Mouse (Mus musculus) CH12.LX (cell line): ENCODE measurements at regions not wholly inside any gene's neighbourhood (a gene's known extent, or its start where the extent isn't known, plus 50 kb on each side); places are given as distances from the start of the nearest gene placed in this dataset.

Source experiments
- DNase-seq: peaks from one replicate; pipeline ENCODE4 v3.0.0-alpha.2; 2013; ENCODE audit errors: extremely low read depth
- H3K27ac ChIP-seq: 2 replicates; pipeline ENCODE4 v1.5.1; 2012; ENCODE audit warnings: low read depth, mild to moderate bottlenecking, control low read depth, moderate library complexity; ENCODE audit not compliant: insufficient read depth
- H3K27me3 ChIP-seq: replicated peaks from 2 replicates; pipeline ENCODE3; 2012; ENCODE audit warnings: inconsistent platforms
- H3K36me3 ChIP-seq, 2 experiments: replicated peaks in 1 of 2; 2 replicates each; pipeline versions ENCODE3 to v1.6.1; 2012; ENCODE audit warnings: inconsistent platforms in 1 of 2, low read length in 1 of 2, mild to moderate bottlenecking in 1 of 2, mixed read lengths in 1 of 2, moderate library complexity in 1 of 2; ENCODE audit not compliant: control insufficient read depth in 1 of 2, insufficient read depth in 1 of 2
- H3K4me1 ChIP-seq, 2 experiments: 2 replicates each; pipeline ENCODE4 v1.6.1; 2012; ENCODE audit warnings: inconsistent platforms in 1 of 2, moderate library complexity in 1 of 2; ENCODE audit not compliant: insufficient read depth in 2 of 2, control insufficient read depth in 1 of 2
- H3K4me2 ChIP-seq: 2 replicates; pipeline ENCODE4 v1.6.1; 2012; ENCODE audit warnings: low read depth, mild to moderate bottlenecking, control low read depth; ENCODE audit not compliant: poor library complexity, insufficient read depth, severe bottlenecking
- H3K4me3 ChIP-seq, 3 experiments: fragments of 150-350 bp in 1 of 3; sonication (generic) in 1 of 3; replicated peaks in 1 of 3; 2 replicates each; pipeline versions ENCODE3 to v1.5.1; 2011 to 2012; ENCODE audit warnings: low read depth in 2 of 3, low read length in 2 of 3, mild to moderate bottlenecking in 2 of 3, moderate library complexity in 2 of 3, control low read depth in 1 of 3, improper control_type of control experiment in 1 of 3, inconsistent platforms in 1 of 3, mixed read lengths in 1 of 3; ENCODE audit not compliant: poor library complexity in 1 of 3
- H3K79me2 ChIP-seq: replicated peaks from 2 replicates; pipeline ENCODE4 v1.6.1; 2012; ENCODE audit warnings: mild to moderate bottlenecking, moderate library complexity; ENCODE audit not compliant: control insufficient read depth, poor library complexity, insufficient read depth, severe bottlenecking; ENCODE audit errors: extremely low read depth
- H3K9ac ChIP-seq: 2 replicates; pipeline ENCODE4 v1.6.1; 2012; ENCODE audit warnings: low read depth, mild to moderate bottlenecking, control low read depth, moderate library complexity; ENCODE audit not compliant: insufficient read depth
- H3K9me3 ChIP-seq: replicated peaks from 2 replicates; pipeline ENCODE3; 2012; ENCODE audit warnings: low read length, inconsistent platforms, mixed read lengths
- BHLHE40 ChIP-seq: IDR thresholded peaks from 2 replicates; pipeline ENCODE4 v1.6.1; 2011; ENCODE audit warnings: mild to moderate bottlenecking, low read depth, low read length, improper control_type of control experiment
- CHD1 ChIP-seq: IDR thresholded peaks from 2 replicates; pipeline ENCODE4 v1.6.1; 2012; ENCODE audit warnings: low read depth, low read length, improper control_type of control experiment, inconsistent platforms
- CHD2 ChIP-seq: IDR thresholded peaks from 2 replicates; pipeline ENCODE4 v1.6.1; 2011; ENCODE audit warnings: low read length, improper control_type of control experiment
- CTCF ChIP-seq, 2 experiments: IDR thresholded peaks in 1 of 2; conservative IDR thresholded peaks in 1 of 2; 2 replicates each; pipeline ENCODE4 v1.5.1; 2011 to 2012; ENCODE audit warnings: low read depth in 2 of 2, low read length in 2 of 2, improper control_type of control experiment in 1 of 2, inconsistent platforms in 1 of 2, mild to moderate bottlenecking in 1 of 2, moderate library complexity in 1 of 2
- ELF1 ChIP-seq: IDR thresholded peaks from 2 replicates; pipeline ENCODE4 v1.6.1; 2014; ENCODE audit warnings: low read depth, mild to moderate bottlenecking, inconsistent platforms, low read length, improper control_type of control experiment
- ETS1 ChIP-seq: conservative IDR thresholded peaks from 2 replicates; pipeline ENCODE4 v1.6.1; 2012; ENCODE audit warnings: low read depth, mild to moderate bottlenecking, inconsistent platforms, low read length, improper control_type of control experiment, moderate library complexity
- GABPA ChIP-seq: IDR thresholded peaks from 2 replicates; pipeline ENCODE4 v1.6.1; 2012; ENCODE audit warnings: low read depth, low read length, improper control_type of control experiment, inconsistent platforms; ENCODE audit not compliant: insufficient replicate concordance
- HCFC1 ChIP-seq: IDR thresholded peaks from 2 replicates; pipeline ENCODE4 v1.6.1; 2012; ENCODE audit warnings: low read depth, mild to moderate bottlenecking, inconsistent platforms, low read length, improper control_type of control experiment
- JUN ChIP-seq: IDR thresholded peaks from 2 replicates; pipeline ENCODE4 v1.6.1; 2011; ENCODE audit warnings: low read depth, mild to moderate bottlenecking, low read length, improper control_type of control experiment, moderate library complexity; ENCODE audit not compliant: insufficient read depth
- KAT2A ChIP-seq: IDR thresholded peaks from 2 replicates; pipeline ENCODE4 v1.6.1; 2012; ENCODE audit warnings: low read length, improper control_type of control experiment, inconsistent platforms; ENCODE audit not compliant: insufficient replicate concordance
- MAX ChIP-seq: IDR thresholded peaks from 2 replicates; pipeline ENCODE4 v1.6.1; 2011; ENCODE audit warnings: low read length, improper control_type of control experiment
- MXI1 ChIP-seq: IDR thresholded peaks from 2 replicates; pipeline ENCODE4 v1.6.1; 2011; ENCODE audit warnings: mild to moderate bottlenecking, low read depth, low read length, improper control_type of control experiment
- MYC ChIP-seq: IDR thresholded peaks from 2 replicates; pipeline ENCODE4 v1.6.1; 2011; ENCODE audit warnings: low read depth, mild to moderate bottlenecking, improper control_type of control experiment, low read length
- NELFE ChIP-seq: IDR thresholded peaks from 2 replicates; pipeline ENCODE4 v1.6.1; 2011; ENCODE audit warnings: low read depth, low read length, improper control_type of control experiment
- POLR2A ChIP-seq: IDR thresholded peaks from 2 replicates; pipeline ENCODE4 v1.6.1; 2011; ENCODE audit warnings: low read depth, mild to moderate bottlenecking, improper control_type of control experiment, low read length
- POLR2AphosphoS2 ChIP-seq: IDR thresholded peaks from 2 replicates; pipeline ENCODE4 v1.6.1; 2011; ENCODE audit warnings: low read depth, low read length, improper control_type of control experiment
- RAD21 ChIP-seq: IDR thresholded peaks from 2 replicates; pipeline ENCODE4 v1.6.1; 2011; ENCODE audit warnings: low read depth, mild to moderate bottlenecking, low read length, improper control_type of control experiment, moderate library complexity
- RCOR1 ChIP-seq: conservative IDR thresholded peaks from 2 replicates; pipeline ENCODE4 v1.6.1; 2012; ENCODE audit warnings: low read depth, mild to moderate bottlenecking, inconsistent platforms, low read length, improper control_type of control experiment
- SMC3 ChIP-seq: IDR thresholded peaks from 2 replicates; pipeline ENCODE4 v1.6.1; 2011; ENCODE audit warnings: low read depth, low read length, improper control_type of control experiment
- TBP ChIP-seq: conservative IDR thresholded peaks from 2 replicates; pipeline ENCODE4 v1.6.1; 2011; ENCODE audit warnings: low read depth, low read length, improper control_type of control experiment
- USF2 ChIP-seq: conservative IDR thresholded peaks from 2 replicates; pipeline ENCODE4 v1.6.1; 2011; ENCODE audit warnings: low read depth, low read length, improper control_type of control experiment
- ZC3H11A ChIP-seq: IDR thresholded peaks from 2 replicates; pipeline ENCODE4 v1.6.1; 2012; ENCODE audit warnings: low read depth, mild to moderate bottlenecking, inconsistent platforms, low read length, improper control_type of control experiment
- ZMIZ1 ChIP-seq: IDR thresholded peaks from 2 replicates; pipeline ENCODE4 v1.6.1; 2012; ENCODE audit warnings: low read depth, mild to moderate bottlenecking, inconsistent platforms, low read length, improper control_type of control experiment
- dilution Hi-C: fragments of 300-500 bp; cut with MboI; formaldehyde crosslinking; loops from 2 replicates; pipeline ENCODE4 v1.14.3; 2020; ENCODE audit warnings: low sequenced_read_pairs; ENCODE audit not compliant: extremely low pct_unique_long_range_greater_than_20kb, extremely low pct_ligation_motif_present
- in situ Hi-C: fragments of 300-500 bp; cut with MboI; formaldehyde crosslinking; loops from 3 replicates; pipeline ENCODE4 v1.14.3; 2019; ENCODE audit warnings: low sequenced_read_pairs, low pct_ligation_motif_present, low pct_unique_long_range_greater_than_20kb, mixed read lengths

DNA sequence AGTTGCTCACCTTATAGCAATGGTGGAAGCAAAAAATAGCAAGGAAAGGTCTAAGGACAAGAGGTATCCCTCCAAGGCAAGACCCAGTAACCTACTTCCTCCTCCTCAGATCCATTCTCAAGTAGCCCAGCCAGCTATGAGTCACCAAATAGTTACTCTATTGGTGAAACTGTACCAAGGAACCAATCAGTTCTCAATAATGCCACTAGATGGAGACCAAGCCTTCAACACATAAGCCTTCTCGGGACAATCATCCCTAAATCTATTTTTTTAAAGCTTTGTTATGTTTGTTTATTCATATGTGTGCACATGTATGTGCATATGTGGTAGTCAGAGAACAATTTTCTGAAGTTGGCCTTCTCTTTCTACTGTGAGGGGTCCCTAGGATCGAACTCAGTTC is 434.3 kb upstream of the Xylt1 start:
- H3K9ac ChIP-seq, result no peak overlapping the region
- dilution Hi-C loops, result no loop called here
- no peak for TF ChIP-seq CHD2
- no peak for TF ChIP-seq RCOR1
- TF ChIP-seq CTCF (conservative IDR thresholded peaks at IDR 0.05 in 1 of 2, IDR thresholded peaks at IDR 0.05 in 1 of 2; ENCODE audit: low read depth in 2 of 2, low read length in 2 of 2), result peak in 1 of 2 experiments; percentile 46; a peak in 2 of 4 replicates
- peak; percentile 42 for TF ChIP-seq SMC3
- TF ChIP-seq RAD21, result peak; percentile 35
- TF ChIP-seq MXI1, result no peak
- no peak for TF ChIP-seq ZC3H11A
- TF ChIP-seq, all 38 proteins: peak for 3
- Histone ChIP-seq H3K4me1 (no peaks in the 10 kb centered on the region), H3K9me3 (no peaks in the 10 kb centered on the region), H3K36me3 (no peaks in the 10 kb centered on the region), H3K27ac (no peak overlapping the region), H3K4me3 (no peak overlapping the region), H3K4me2 (no peak overlapping the region), H3K79me2 (no peaks in the 10 kb centered on the region), H3K27me3 (no peaks in the 10 kb centered on the region)
- peak; percentile 20 for DNase-seq
- in situ Hi-C loops, result no loop called here

GRCm38 (mm10) chr7:116959196-116959895 is 421.4 kb upstream of the Xylt1 start:
- no peak for DNase-seq
- Histone ChIP-seq H3K4me2 (no peak overlapping the region), H3K79me2 (no peaks in the 10 kb centered on the region), H3K27me3 (no peaks in the 10 kb centered on the region), H3K27ac (no peak overlapping the region), H3K9ac (no peak overlapping the region), H3K4me1 (no peaks in the 10 kb centered on the region), H3K9me3 (no peaks in the 10 kb centered on the region), H3K4me3 (no peak overlapping the region), H3K36me3 (no peaks in the 10 kb centered on the region)
- in situ Hi-C loops (no loop called here), dilution Hi-C loops (no loop called here)
- TF ChIP-seq ELF1 (no peak), KAT2A (no peak), RCOR1 (no peak), GABPA (no peak), RAD21 (no peak)

DNA sequence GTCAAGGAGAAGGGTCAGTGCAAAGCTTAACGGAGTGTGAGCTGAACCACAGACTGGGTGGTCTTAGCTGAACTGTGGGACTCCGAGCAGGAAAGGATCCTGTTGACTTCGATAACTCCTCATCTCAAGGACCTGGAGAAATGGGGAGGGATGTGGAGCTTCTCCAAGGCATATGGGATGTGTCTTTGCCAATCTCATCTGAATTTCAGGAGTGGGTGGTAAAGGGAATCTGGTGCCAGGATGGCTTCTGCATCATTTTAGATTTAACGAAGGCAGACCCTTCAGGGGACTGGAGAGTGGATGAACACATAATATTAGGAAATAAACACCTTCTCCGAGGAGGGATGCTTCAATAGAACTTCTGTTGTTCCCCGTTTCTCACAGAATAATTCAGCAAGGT is 416.9 kb upstream of the Xylt1 start:
- no peak overlapping the region for H3K27ac ChIP-seq
- no peaks in the 10 kb centered on the region for H3K27me3 ChIP-seq
- dilution Hi-C loops, result no loop called here
- TF ChIP-seq USF2, result no peak
- TF ChIP-seq RAD21, result no peak
- no peak for TF ChIP-seq CHD1
- no peak for TF ChIP-seq ZC3H11A
- no peak for TF ChIP-seq POLR2AphosphoS2
- TF ChIP-seq ZMIZ1, result no peak
- TF ChIP-seq NELFE, result no peak
- TF ChIP-seq MYC, result no peak
- TF ChIP-seq SMC3, result no peak
- no peak for TF ChIP-seq POLR2A
- no peak for TF ChIP-seq HCFC1
- TF ChIP-seq TBP, result no peak
- TF ChIP-seq CHD2, result no peak
- TF ChIP-seq ETS1, result no peak
- TF ChIP-seq MAX, result no peak
- no peak for TF ChIP-seq RCOR1
- no peak for TF ChIP-seq BHLHE40
- no peak for TF ChIP-seq JUN
- no peak for DNase-seq
- no peak overlapping the region for H3K4me2 ChIP-seq
- H3K9ac ChIP-seq, result no peak overlapping the region
- H3K4me1 ChIP-seq, result no peaks in the 10 kb centered on the region
- no peaks in the 10 kb centered on the region for H3K79me2 ChIP-seq
- in situ Hi-C loops, result no loop called here
- peaks cover 2% of the 10 kb centered on the region for H3K9me3 ChIP-seq
- no peak overlapping the region for H3K4me3 ChIP-seq
- no peaks in the 10 kb centered on the region for H3K36me3 ChIP-seq
